Mouse (Mus musculus) embryonic facial prominence, embryonic 11.5 days (tissue): Measurements from ENCODE around the gene Katnb1. TPM values are rescaled to one million over a fixed set of nuclear protein-coding genes. Genes with fewer than 3 reads are reported as not detected.

Source experiments
- polyA plus RNA-seq: library from polyadenylated mRNA; unstranded; fragments of >200 nt; fragmentation: Nextera tagmentation; extraction: Ambion mirVana; gene quantifications from 2 replicates; pipeline ENCODE4 v1.2.1, GENCODE M21; 2014

Katnb1 gene
- polyA plus RNA-seq, 1 experiment from 2014 or later, result 21.6 TPM

Other genes starting within 250 kb of the Katnb1 start
- gene Coq9, start 242.9 kb upstream of the Katnb1 start, polyA plus RNA-seq, result 51.9 and 52.8 TPM in 2 replicates
- 123 and 139 TPM in 2 replicates for gene Ciapin1, start 242.8 kb upstream of the Katnb1 start, polyA plus RNA-seq
- 169 and 173 TPM in 2 replicates for gene Polr2c, start 223.7 kb upstream of the Katnb1 start, polyA plus RNA-seq
- gene Dok4, start 204.9 kb upstream of the Katnb1 start, polyA plus RNA-seq, result 11.6 and 11.9 TPM in 2 replicates
- gene Ccdc102a, start 163.1 kb upstream of the Katnb1 start, polyA plus RNA-seq, result 28.1 and 30.3 TPM in 2 replicates
- gene Adgrg5, start 157.5 kb upstream of the Katnb1 start, polyA plus RNA-seq, result not detected in 2 replicates
- gene Adgrg1, start 106.4 kb upstream of the Katnb1 start, polyA plus RNA-seq, result 31.4 and 33.2 TPM in 2 replicates
- 2.0 and 3.2 TPM in 2 replicates for gene Adgrg3, start 63.5 kb upstream of the Katnb1 start, polyA plus RNA-seq
- not detected in 2 replicates for gene Drc7, start 26.1 kb upstream of the Katnb1 start, polyA plus RNA-seq
- gene Kifc3, start 121.6 kb downstream of the Katnb1 start, polyA plus RNA-seq, result 3.9 and 4.9 TPM in 2 replicates
- 0.10 and 0.32 TPM in 2 replicates for gene Cngb1, start 225.4 kb downstream of the Katnb1 start, polyA plus RNA-seq
- not detected in 2 replicates for gene Tepp, start 229.4 kb downstream of the Katnb1 start, polyA plus RNA-seq